23 mouse cellular contexts compared by ENCODE assay signal in genomic region chr3:109923788-109924187, GRCm38 (mm10).
DNase-seq lines count a peak whose midpoint lies in the region; ATAC-seq lines count a peak whose summit lies in the region.
"Had no signal": no experiment of that assay in that cellular context is flagged by ENCODE, and none has a peak within 500 bp of the region (broad histone marks: within the 10 kb centered on the region; RNA-seq: fewer than 3 reads in every experiment).

No protein-coding gene starts in this region.

- no peak overlapping the region for H3K4me2 ChIP-seq in forebrain, embryonic 13.5 days
- no peak overlapping the region for H3K4me2 ChIP-seq in forebrain, embryonic 11.5 days (ENCODE audit: low read depth, low read length, severe bottlenecking)
- H3K4me2 ChIP-seq: embryonic facial prominence, embryonic 15.5 days; heart, embryonic 11.5 days; heart, embryonic 15.5 days; hindbrain, embryonic 13.5 days had no signal

- no peaks in the 10 kb centered on the region for H3K27me3 ChIP-seq in forebrain, embryonic 13.5 days
- no peaks in the 10 kb centered on the region for H3K27me3 ChIP-seq in forebrain, embryonic 11.5 days (ENCODE audit: control insufficient read depth, insufficient read depth, low read length)
- H3K27me3 ChIP-seq: embryonic facial prominence, embryonic 15.5 days; hindbrain, embryonic 13.5 days had no signal

- no peak for DNase-seq in forebrain, embryonic 11.5 days (ENCODE audit: low spot score)
- peak; percentile 43 for DNase-seq in layer of hippocampus, adult 9-11 months
- DNase-seq in layer of hippocampus, postnatal 14 days (ENCODE audit: low spot score in 2 of 2), result no peak
- DNase-seq in cerebellum, adult 9-10 months, result peak; percentile 70
- peak; percentile 36 to 39 for DNase-seq in cerebellum, postnatal 25 days
- DNase-seq in lung, adult 18-20 months, result no peak
- DNase-seq: adrenal gland, adult 8-10 months; adrenal gland, postnatal 36 days; embryo, embryonic 11 days; heart, adult 2 months; heart, postnatal 14 days; kidney, adult 11 months had no signal

- no peak overlapping the region for H3K4me3 ChIP-seq in forebrain, embryonic 13.5 days
- H3K4me3 ChIP-seq in forebrain, embryonic 11.5 days (ENCODE audit: low read depth, low read length), result no peak overlapping the region
- H3K4me3 ChIP-seq: embryonic facial prominence, embryonic 15.5 days; erythroblast, embryonic 14.5 days; forebrain, embryonic 10.5 days; heart, adult 2 months; heart, embryonic 15.5 days; hindbrain, embryonic 13.5 days had no signal

- peak; percentile 19; the same call in 1 of the 2 replicates for ATAC-seq in forebrain, embryonic 13.5 days
- no peak for ATAC-seq in forebrain, embryonic 11.5 days (replicated peaks; ENCODE audit: low FRiP score)
- no peak for ATAC-seq in megakaryocyte progenitor cell, adult 5-6 weeks (replicated peaks; ENCODE audit: poor library complexity)
- ATAC-seq: forebrain, embryonic 16.5 days; hindbrain, postnatal 0 days had no signal

- H3K36me3 ChIP-seq in forebrain, embryonic 13.5 days (ENCODE audit: poor library complexity, severe bottlenecking), result no peaks in the 10 kb centered on the region
- no peaks in the 10 kb centered on the region for H3K36me3 ChIP-seq in forebrain, embryonic 11.5 days (ENCODE audit: control insufficient read depth, insufficient read depth, low read length)
- H3K36me3 ChIP-seq: embryonic facial prominence, embryonic 15.5 days; forebrain, embryonic 10.5 days; G1E; heart, embryonic 15.5 days; hindbrain, embryonic 13.5 days had no signal

- 66% methylated on average over 4 of the region's 4 CpGs for WGBS in forebrain, embryonic 13.5 days
- WGBS in forebrain, embryonic 11.5 days, result 79% methylated on average over 4 of the region's 4 CpGs

- H3K27ac ChIP-seq in forebrain, embryonic 13.5 days, result no peak overlapping the region
- H3K27ac ChIP-seq in forebrain, embryonic 11.5 days (ENCODE audit: low read depth, low read length), result no peak overlapping the region
- H3K27ac ChIP-seq: embryonic facial prominence, embryonic 15.5 days; forebrain, embryonic 10.5 days; heart, adult 2 months; heart, embryonic 15.5 days; hindbrain, embryonic 13.5 days; hindbrain, postnatal 0 days had no signal

- H3K9me3 ChIP-seq in forebrain, embryonic 13.5 days (replicated peaks), result no peaks in the 10 kb centered on the region
- no peaks in the 10 kb centered on the region for H3K9me3 ChIP-seq in forebrain, embryonic 11.5 days (ENCODE audit: control insufficient read depth, low read length)
- H3K9me3 ChIP-seq: embryonic facial prominence, embryonic 15.5 days; forebrain, embryonic 10.5 days; heart, embryonic 15.5 days; hindbrain, embryonic 13.5 days had no signal

- peaks cover 2% of the 10 kb centered on the region; the same call in 1 of the 2 replicates for H3K4me1 ChIP-seq in forebrain, embryonic 13.5 days
- no peaks in the 10 kb centered on the region for H3K4me1 ChIP-seq in forebrain, embryonic 11.5 days (replicated peaks; ENCODE audit: control insufficient read depth, insufficient read depth, low read length)
- H3K4me1 ChIP-seq: forebrain, embryonic 10.5 days; heart, embryonic 15.5 days had no signal

- H3K9ac ChIP-seq in forebrain, embryonic 13.5 days, result no peak overlapping the region
- H3K9ac ChIP-seq in forebrain, embryonic 11.5 days (ENCODE audit: low read length), result no peak overlapping the region
- H3K9ac ChIP-seq: embryonic facial prominence, embryonic 15.5 days; heart, embryonic 15.5 days; hindbrain, embryonic 13.5 days had no signal

Comparison
In these comparisons a context has a peak if more than half of its experiments do, and no peak if none do; other contexts are left out.
1. DNase-seq: peak in layer of hippocampus, adult 9-11 months (single experiment), cerebellum, adult 9-10 months (single experiment) and cerebellum, postnatal 25 days (2 of 2); none in forebrain, embryonic 11.5 days (single experiment), layer of hippocampus, postnatal 14 days (0 of 2) and lung, adult 18-20 months (0 of 2).